ENCODE assay signal across 22 mouse cellular contexts in the genomic region with DNA sequence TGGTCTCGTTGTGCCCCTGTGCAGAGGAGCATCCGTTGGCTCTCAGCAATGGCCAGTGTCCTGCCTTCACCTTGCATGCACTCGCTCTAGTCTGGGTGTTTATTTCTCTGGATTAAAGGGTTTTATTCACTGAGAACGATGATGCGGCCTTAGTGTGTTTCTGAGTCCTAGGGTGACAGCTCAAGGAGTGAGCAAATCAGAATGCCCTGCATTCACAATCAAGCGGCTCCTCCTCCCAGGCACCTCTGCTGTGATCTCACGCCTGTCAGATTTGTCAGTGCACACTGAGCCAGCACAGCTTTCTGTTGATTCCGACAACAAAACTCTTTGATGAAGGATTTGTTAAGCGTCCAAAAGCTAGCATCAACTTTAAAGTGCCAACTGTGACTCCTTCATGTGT.
DNase-seq lines count a peak whose midpoint lies in the region; ATAC-seq lines count a peak whose summit lies in the region.
"Had no signal": no experiment of that assay in that cellular context is flagged by ENCODE, and none has a peak within 500 bp of the region (broad histone marks: within the 10 kb centered on the region; RNA-seq: fewer than 3 reads in every experiment).

No protein-coding gene starts in this region.

- H3K36me3 ChIP-seq in forebrain, embryonic 13.5 days (ENCODE audit: poor library complexity, severe bottlenecking): no peaks in the 10 kb centered on the region
- H3K36me3 ChIP-seq in forebrain, embryonic 11.5 days (ENCODE audit: control insufficient read depth, insufficient read depth, low read length): no peaks in the 10 kb centered on the region
- H3K36me3 ChIP-seq in midbrain, embryonic 11.5 days (ENCODE audit: control insufficient read depth, insufficient read depth, low read length): no peaks in the 10 kb centered on the region
- no peaks in the 10 kb centered on the region for H3K36me3 ChIP-seq in midbrain, embryonic 10.5 days
- H3K36me3 ChIP-seq in hindbrain, embryonic 15.5 days: no peaks in the 10 kb centered on the region
- H3K36me3 ChIP-seq in midbrain, embryonic 16.5 days (ENCODE audit: control insufficient read depth, insufficient read depth, low read length): no peaks in the 10 kb centered on the region
- H3K36me3 ChIP-seq: embryonic facial prominence, embryonic 15.5 days; heart, embryonic 10.5 days had no signal

- 0 out of 2 replicates have a peak overlapping the region, but pooled peaks have one; percentile 30 for H3K9ac ChIP-seq in forebrain, embryonic 13.5 days
- no peak overlapping the region for H3K9ac ChIP-seq in forebrain, embryonic 11.5 days (ENCODE audit: low read length)
- H3K9ac ChIP-seq in midbrain, embryonic 11.5 days (ENCODE audit: low read length): 0 out of 2 replicates have a peak overlapping the region, but pooled peaks have one; percentile 16
- no peak overlapping the region for H3K9ac ChIP-seq in hindbrain, embryonic 15.5 days
- H3K9ac ChIP-seq in midbrain, embryonic 16.5 days (ENCODE audit: low read depth, low read length): peak overlapping the region; percentile 50; the same call in 1 of the 2 replicates
- H3K9ac ChIP-seq: embryonic facial prominence, embryonic 15.5 days; liver, postnatal 0 days had no signal

- 22% methylated on average over 9 of the region's 9 CpGs for WGBS in forebrain, embryonic 13.5 days
- WGBS in forebrain, embryonic 11.5 days: 39% methylated on average over 9 of the region's 9 CpGs
- 35% methylated on average over 9 of the region's 9 CpGs for WGBS in midbrain, embryonic 11.5 days
- 43% methylated on average over 9 of the region's 9 CpGs for WGBS in midbrain, embryonic 10.5 days
- 16% methylated on average over 9 of the region's 9 CpGs for WGBS in hindbrain, embryonic 15.5 days
- WGBS in midbrain, embryonic 16.5 days: 16% methylated on average over 9 of the region's 9 CpGs

- H3K27ac ChIP-seq in forebrain, embryonic 13.5 days: peak overlapping the region; percentile 54; the same call in 1 of the 2 replicates
- no peak overlapping the region for H3K27ac ChIP-seq in forebrain, embryonic 11.5 days (ENCODE audit: low read depth, low read length)
- H3K27ac ChIP-seq in midbrain, embryonic 11.5 days (ENCODE audit: low read depth, low read length): no peak overlapping the region
- H3K27ac ChIP-seq in midbrain, embryonic 10.5 days (replicated peaks): no peak overlapping the region
- peak overlapping the region; percentile 29; the same call in 1 of the 2 replicates for H3K27ac ChIP-seq in hindbrain, embryonic 15.5 days (replicated peaks)
- H3K27ac ChIP-seq in midbrain, embryonic 16.5 days (ENCODE audit: low read length): peak overlapping the region; percentile 64
- H3K27ac ChIP-seq: embryonic facial prominence, embryonic 15.5 days; heart, embryonic 10.5 days; left cerebral cortex, adult 2 months had no signal

- H3K9me3 ChIP-seq in forebrain, embryonic 13.5 days (replicated peaks): no peaks in the 10 kb centered on the region
- no peaks in the 10 kb centered on the region for H3K9me3 ChIP-seq in forebrain, embryonic 11.5 days (ENCODE audit: control insufficient read depth, low read length)
- no peaks in the 10 kb centered on the region for H3K9me3 ChIP-seq in midbrain, embryonic 11.5 days (ENCODE audit: control insufficient read depth, low read length)
- no peaks in the 10 kb centered on the region for H3K9me3 ChIP-seq in midbrain, embryonic 10.5 days (replicated peaks)
- no peaks in the 10 kb centered on the region for H3K9me3 ChIP-seq in hindbrain, embryonic 15.5 days
- no peaks in the 10 kb centered on the region for H3K9me3 ChIP-seq in midbrain, embryonic 16.5 days (replicated peaks; ENCODE audit: control insufficient read depth, low read length, poor library complexity, severe bottlenecking)
- H3K9me3 ChIP-seq: embryonic facial prominence, embryonic 15.5 days; heart, embryonic 10.5 days had no signal

- DNase-seq in forebrain, embryonic 11.5 days (ENCODE audit: low spot score): no peak
- DNase-seq in midbrain, embryonic 11.5 days (ENCODE audit: low spot score, missing footprints): no peak
- no peak for DNase-seq in midbrain, embryonic 10.5 days (ENCODE audit: low spot score)
- DNase-seq in testis, postnatal 14 days (ENCODE audit: low spot score): no peak
- no peak for DNase-seq in spleen, postnatal 4 days (ENCODE audit: low spot score in 2 of 2)
- DNase-seq: adrenal gland, adult 8-10 months; cerebellum, postnatal 25 days; kidney, adult 9 months; kidney, postnatal 25 days; left cerebral cortex, postnatal 4 days; liver; liver, postnatal 0 days; lung, postnatal 14 days; thymus, postnatal 36 days had no signal

- H3K4me3 ChIP-seq in forebrain, embryonic 13.5 days: no peak overlapping the region
- no peak overlapping the region for H3K4me3 ChIP-seq in forebrain, embryonic 11.5 days (ENCODE audit: low read depth, low read length)
- H3K4me3 ChIP-seq in midbrain, embryonic 11.5 days (ENCODE audit: low read depth, low read length): no peak overlapping the region
- no peak overlapping the region for H3K4me3 ChIP-seq in midbrain, embryonic 10.5 days
- H3K4me3 ChIP-seq in hindbrain, embryonic 15.5 days: no peak overlapping the region
- H3K4me3 ChIP-seq in midbrain, embryonic 16.5 days (ENCODE audit: low read depth, low read length): no peak overlapping the region
- H3K4me3 ChIP-seq: embryonic facial prominence, embryonic 15.5 days; heart, embryonic 10.5 days; left cerebral cortex, adult 2 months had no signal

- H3K4me1 ChIP-seq in forebrain, embryonic 13.5 days: peaks cover 38% of the 10 kb centered on the region
- H3K4me1 ChIP-seq in forebrain, embryonic 11.5 days (replicated peaks; ENCODE audit: control insufficient read depth, insufficient read depth, low read length): peaks cover 5% of the 10 kb centered on the region; the same call in 1 of the 2 replicates
- peaks cover 6% of the 10 kb centered on the region; the same call in 1 of the 2 replicates for H3K4me1 ChIP-seq in midbrain, embryonic 11.5 days (ENCODE audit: control insufficient read depth, insufficient read depth, low read length)
- peaks cover 30% of the 10 kb centered on the region for H3K4me1 ChIP-seq in midbrain, embryonic 10.5 days
- H3K4me1 ChIP-seq in hindbrain, embryonic 15.5 days (replicated peaks): peaks cover 25% of the 10 kb centered on the region
- peaks cover 38% of the 10 kb centered on the region for H3K4me1 ChIP-seq in midbrain, embryonic 16.5 days (ENCODE audit: control insufficient read depth, insufficient read depth, low read length)
- H3K4me1 ChIP-seq: embryonic facial prominence, embryonic 15.5 days had no signal

- ATAC-seq in forebrain, embryonic 13.5 days: 0 out of 2 replicates have a peak, but pooled peaks have one; percentile 16
- no peak for ATAC-seq in forebrain, embryonic 11.5 days (replicated peaks; ENCODE audit: low FRiP score)
- ATAC-seq in midbrain, embryonic 11.5 days (ENCODE audit: low FRiP score): no peak
- 0 out of 2 replicates have a peak, but pooled peaks have one; percentile 15 for ATAC-seq in hindbrain, embryonic 15.5 days (ENCODE audit: low FRiP score, low read depth)
- ATAC-seq in midbrain, embryonic 16.5 days: peak; percentile 22; the same call in 1 of the 2 replicates
- ATAC-seq: inflammation-experienced regulatory T-cells, adult 6 months; liver, postnatal 0 days had no signal

- H3K27me3 ChIP-seq in forebrain, embryonic 13.5 days: 0 out of 2 replicates have a peak, but pooled peaks cover 2% of the 10 kb centered on the region
- no peaks in the 10 kb centered on the region for H3K27me3 ChIP-seq in forebrain, embryonic 11.5 days (ENCODE audit: control insufficient read depth, insufficient read depth, low read length)
- H3K27me3 ChIP-seq in midbrain, embryonic 11.5 days (ENCODE audit: control insufficient read depth, insufficient read depth, low read length): no peaks in the 10 kb centered on the region
- H3K27me3 ChIP-seq in midbrain, embryonic 10.5 days (ENCODE audit: low read depth, poor library complexity, severe bottlenecking): no peaks in the 10 kb centered on the region
- no peaks in the 10 kb centered on the region for H3K27me3 ChIP-seq in hindbrain, embryonic 15.5 days
- H3K27me3 ChIP-seq in midbrain, embryonic 16.5 days (ENCODE audit: control insufficient read depth, insufficient read depth, low read depth, low read length): no peaks in the 10 kb centered on the region
- H3K27me3 ChIP-seq: embryonic facial prominence, embryonic 15.5 days; Patski had no signal

- 0 out of 2 replicates have a peak overlapping the region, but pooled peaks have one; percentile 4 for H3K4me2 ChIP-seq in forebrain, embryonic 13.5 days
- H3K4me2 ChIP-seq in forebrain, embryonic 11.5 days (ENCODE audit: low read depth, low read length, severe bottlenecking): no peak overlapping the region
- no peak overlapping the region for H3K4me2 ChIP-seq in midbrain, embryonic 11.5 days
- no peak overlapping the region for H3K4me2 ChIP-seq in hindbrain, embryonic 15.5 days
- H3K4me2 ChIP-seq in midbrain, embryonic 16.5 days (ENCODE audit: low read length): no peak overlapping the region
- H3K4me2 ChIP-seq: embryonic facial prominence, embryonic 15.5 days had no signal

Comparison
In these comparisons a context has a peak if more than half of its experiments do, and no peak if none do; other contexts are left out.
1. ATAC-seq: peak in forebrain, embryonic 13.5 days (single experiment), hindbrain, embryonic 15.5 days (single experiment) and midbrain, embryonic 16.5 days (single experiment); none in forebrain, embryonic 11.5 days (single experiment) and midbrain, embryonic 11.5 days (single experiment).
2. H3K27ac ChIP-seq: peak in forebrain, embryonic 13.5 days (single experiment), hindbrain, embryonic 15.5 days (single experiment) and midbrain, embryonic 16.5 days (single experiment); none in forebrain, embryonic 11.5 days (single experiment), midbrain, embryonic 11.5 days (single experiment) and midbrain, embryonic 10.5 days (single experiment).
3. H3K9ac ChIP-seq: peak in forebrain, embryonic 13.5 days (single experiment), midbrain, embryonic 11.5 days (single experiment) and midbrain, embryonic 16.5 days (single experiment); none in forebrain, embryonic 11.5 days (single experiment) and hindbrain, embryonic 15.5 days (single experiment).